Mouse (Mus musculus) c-Kit-positive CD71-negative TER-119-negative erythroid progenitor cells, embryonic 14.5 days (primary cell): Measurements from ENCODE around the gene Rela.
A peak's percentile ranks its signal among the peaks of the same experiment; 100 is the strongest.

Experiments used
- DNase-seq: peaks from one replicate; pipeline ENCODE4 v3.0.0-alpha.2; 2013; ENCODE audit warnings: low read depth

Gene Rela

DNA sequence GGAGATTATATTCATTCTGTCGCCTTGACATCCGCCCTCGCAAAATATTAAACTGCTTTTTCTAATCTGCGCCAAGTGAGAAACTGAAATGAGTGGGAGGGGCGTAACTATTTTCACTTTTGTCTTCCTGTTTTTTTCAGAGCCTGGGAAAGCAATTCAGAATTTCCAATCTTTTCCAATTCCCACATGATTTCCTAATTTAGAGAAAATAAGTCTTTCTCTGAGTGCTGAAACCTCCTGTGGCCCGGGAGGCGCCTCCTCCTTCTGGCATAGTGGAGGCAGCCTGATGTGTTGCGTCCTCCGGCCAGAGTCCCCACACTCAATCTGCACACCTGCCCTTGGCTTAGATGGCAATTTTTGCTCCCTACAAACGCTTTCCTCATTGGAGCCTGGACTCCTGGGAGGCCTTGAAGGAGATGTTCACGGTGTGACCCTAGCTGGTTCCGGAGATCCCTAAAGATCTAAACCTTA, 677 bp upstream of the Rela start:
- no peak for DNase-seq

DNA sequence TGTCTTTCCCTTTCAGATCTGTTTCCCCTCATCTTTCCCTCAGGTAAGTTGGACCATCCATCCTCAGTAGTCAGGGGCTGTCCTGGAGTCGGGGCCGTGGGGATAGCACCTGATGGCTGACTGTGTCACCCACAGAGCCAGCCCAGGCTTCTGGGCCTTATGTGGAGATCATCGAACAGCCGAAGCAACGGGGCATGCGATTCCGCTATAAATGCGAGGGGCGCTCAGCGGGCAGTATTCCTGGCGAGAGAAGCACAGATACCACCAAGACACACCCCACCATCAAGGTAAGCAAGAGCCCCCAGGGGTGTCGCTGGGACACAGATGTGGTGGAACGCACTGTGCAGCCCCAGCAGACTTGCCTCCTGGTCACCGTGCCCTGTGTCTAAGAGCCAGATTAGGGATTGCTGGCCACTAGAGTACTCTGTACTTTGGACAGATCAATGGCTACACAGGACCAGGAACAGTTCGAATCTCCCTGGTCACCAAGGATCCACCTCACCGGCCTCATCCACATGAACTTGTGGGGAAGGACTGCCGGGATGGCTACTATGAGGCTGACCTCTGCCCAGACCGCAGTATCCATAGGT, 1.2 kb downstream of the Rela start:
- DNase-seq = no peak

DNA sequence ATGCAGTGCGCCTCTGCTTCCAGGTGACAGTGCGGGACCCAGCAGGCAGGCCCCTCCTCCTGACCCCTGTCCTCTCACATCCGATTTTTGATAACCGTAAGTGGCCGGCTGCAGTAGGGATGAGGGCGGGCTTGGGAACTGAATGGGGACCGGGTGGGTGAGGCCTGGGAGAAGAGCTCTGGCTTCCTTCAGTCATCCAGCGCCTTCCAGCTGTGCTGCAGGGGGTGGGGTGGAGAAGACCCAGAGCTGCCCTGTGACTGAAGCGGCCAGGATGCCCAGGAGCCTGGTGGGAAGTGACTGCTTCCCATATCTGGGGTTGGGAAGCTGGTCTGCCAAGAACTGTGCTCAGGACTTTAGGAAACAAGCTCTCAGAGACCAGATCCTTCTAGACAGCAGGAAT, 3.1 kb downstream of the Rela start:
- DNase-seq = no peak

DNA sequence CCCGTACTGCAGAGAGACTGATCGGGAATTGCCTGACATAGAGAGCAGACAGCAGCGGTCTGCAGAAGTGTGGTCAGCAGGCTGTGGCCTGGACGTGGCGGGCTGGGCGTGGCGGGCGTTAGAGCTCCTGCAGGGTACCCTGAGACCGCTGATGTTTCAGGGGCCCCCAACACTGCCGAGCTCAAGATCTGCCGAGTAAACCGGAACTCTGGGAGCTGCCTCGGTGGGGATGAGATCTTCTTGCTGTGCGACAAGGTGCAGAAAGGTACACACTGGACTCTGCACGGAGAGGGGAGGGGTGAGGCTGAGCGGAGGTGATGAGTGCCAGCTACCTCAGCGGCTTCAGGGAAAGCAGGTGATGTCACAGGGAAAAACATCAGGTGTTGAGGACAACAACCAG, 3.7 kb downstream of the Rela start:
- no peak for DNase-seq

DNA sequence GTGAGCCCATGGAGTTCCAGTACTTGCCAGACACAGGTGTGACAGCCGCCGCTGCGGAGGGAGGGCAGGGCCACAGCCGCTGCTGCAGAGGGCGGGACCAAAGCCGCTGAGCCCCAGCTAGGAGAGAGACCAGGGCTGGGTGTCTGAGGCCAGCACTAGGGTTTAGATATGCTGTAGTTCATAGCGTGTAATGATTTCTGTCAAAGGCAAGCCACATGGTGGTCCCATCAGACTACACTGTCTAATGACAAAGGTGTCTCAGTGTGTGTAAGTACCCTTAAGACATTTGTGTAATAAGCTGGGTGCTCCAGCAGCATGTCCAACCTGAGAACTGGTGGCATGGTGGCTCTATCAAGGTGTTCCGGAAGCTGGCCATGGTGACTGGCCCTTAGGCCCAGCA, 4.4 kb downstream of the Rela start:
- no peak for DNase-seq

- DNase-seq = no peak
These were observed 8.0 kb downstream of the Rela start for GRCm38 (mm10) chr19:5645280-5645679.

DNA sequence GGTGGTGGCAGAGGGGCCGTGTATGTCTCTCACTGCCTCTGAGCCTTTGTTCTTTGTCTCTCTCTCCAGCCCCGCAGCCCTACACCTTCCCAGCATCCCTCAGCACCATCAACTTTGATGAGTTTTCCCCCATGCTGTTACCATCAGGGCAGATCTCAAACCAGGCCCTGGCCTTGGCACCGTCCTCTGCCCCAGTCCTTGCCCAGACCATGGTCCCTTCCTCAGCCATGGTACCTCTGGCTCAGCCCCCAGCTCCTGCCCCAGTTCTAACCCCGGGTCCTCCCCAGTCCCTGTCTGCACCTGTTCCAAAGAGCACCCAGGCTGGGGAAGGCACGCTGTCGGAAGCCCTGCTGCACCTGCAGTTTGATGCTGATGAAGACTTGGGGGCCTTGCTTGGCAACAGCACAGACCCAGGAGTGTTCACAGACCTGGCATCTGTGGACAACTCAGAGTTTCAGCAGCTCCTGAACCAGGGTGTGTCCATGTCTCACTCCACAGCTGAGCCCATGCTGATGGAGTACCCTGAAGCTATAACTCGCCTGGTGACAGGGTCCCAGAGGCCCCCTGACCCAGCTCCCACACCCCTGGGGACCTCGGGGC, 9.5 kb downstream of the Rela start:
- DNase-seq = no peak

DNA sequence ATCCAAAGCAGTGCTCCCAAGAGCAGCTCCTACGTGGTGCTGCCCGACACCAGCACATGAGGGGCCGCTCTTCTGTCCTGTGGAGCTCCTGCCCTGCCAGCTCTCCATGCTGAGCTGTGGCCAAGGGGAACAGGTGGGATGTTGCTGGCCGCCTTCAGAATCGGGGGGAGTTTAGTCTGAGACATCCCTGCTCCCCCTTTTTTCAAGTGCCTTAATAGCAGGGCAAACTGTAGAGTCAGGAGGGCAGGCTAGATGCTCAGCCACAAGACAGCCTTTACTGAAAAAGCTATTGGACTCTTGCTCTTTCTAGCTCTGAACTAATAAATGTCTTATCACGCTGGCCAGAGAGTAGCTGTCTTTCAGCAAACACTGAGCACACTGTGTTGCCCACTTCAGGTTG, 10.5 kb downstream of the Rela start:
- no peak for DNase-seq

DNA sequence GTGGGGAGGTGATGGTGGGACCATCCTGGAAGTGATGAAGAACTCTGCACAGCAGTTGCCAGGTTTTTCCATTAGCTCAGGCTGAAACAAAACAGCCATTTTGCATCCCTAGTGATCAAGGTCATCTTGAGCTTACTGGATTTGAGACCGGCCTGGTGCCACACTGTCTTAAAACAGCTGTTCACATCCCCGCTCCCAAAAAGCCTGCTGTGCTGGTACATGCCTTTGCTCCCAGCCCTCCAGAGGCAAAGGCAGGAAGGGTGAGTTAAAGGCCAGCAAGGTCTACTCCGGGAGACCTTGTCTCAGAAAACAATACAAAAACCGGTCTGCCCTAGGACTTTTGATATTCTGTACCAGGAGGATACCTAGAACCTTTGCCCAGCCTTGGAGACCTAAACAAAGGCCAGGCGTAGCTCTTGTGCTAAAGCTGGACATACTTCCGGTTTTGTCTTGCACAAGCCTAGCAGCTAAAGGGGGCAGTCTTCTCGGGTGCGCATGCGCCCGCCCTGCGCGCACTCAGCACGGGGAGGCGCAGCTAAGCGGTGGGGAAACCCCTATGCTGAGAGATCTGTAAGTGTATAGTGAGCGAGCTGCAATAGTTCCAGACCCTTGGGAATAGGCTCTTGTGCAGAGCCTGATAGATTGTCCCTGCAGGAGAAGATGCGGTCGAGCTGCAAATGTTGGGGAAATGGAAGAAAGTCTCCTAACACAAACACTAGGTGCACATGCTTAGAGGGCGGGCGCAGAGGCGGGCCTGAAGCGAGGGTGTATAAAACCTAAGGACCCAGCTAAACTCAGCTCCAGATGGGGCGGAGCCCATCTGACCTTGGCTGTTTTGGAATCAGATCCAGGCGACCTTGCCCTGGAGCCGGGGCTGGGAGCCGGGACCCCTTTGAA, 11.4 kb downstream of the Rela start:
- DNase-seq = peak; percentile 74

- DNase-seq = no peak
These were observed 12.0 kb downstream of the Rela start for GRCm38 (mm10) chr19:5649298-5649741.

- DNase-seq = no peak
These were observed 14.4 kb downstream of the Rela start for GRCm38 (mm10) chr19:5651502-5652274.

DNA sequence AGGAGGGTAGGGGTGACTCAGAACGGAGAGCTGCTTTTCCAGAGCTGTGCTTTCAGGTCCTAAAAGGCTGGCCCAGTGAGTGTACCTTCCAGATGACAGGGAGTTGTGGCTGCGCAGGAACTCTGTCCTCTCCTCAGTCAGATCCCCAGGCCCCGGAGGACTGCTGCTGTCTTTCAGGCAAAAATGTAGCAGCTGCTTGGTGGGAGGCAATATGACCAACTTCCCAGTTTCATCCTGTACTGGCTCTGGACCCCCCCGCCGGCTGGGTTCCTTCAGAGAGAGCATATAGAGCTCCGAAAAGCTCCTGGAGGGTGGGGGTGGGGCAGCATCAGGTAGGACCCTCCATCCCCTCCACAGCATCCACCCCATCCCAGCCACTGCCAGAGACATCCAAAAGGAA, 15.3 kb downstream of the Rela start:
- no peak for DNase-seq

DNA sequence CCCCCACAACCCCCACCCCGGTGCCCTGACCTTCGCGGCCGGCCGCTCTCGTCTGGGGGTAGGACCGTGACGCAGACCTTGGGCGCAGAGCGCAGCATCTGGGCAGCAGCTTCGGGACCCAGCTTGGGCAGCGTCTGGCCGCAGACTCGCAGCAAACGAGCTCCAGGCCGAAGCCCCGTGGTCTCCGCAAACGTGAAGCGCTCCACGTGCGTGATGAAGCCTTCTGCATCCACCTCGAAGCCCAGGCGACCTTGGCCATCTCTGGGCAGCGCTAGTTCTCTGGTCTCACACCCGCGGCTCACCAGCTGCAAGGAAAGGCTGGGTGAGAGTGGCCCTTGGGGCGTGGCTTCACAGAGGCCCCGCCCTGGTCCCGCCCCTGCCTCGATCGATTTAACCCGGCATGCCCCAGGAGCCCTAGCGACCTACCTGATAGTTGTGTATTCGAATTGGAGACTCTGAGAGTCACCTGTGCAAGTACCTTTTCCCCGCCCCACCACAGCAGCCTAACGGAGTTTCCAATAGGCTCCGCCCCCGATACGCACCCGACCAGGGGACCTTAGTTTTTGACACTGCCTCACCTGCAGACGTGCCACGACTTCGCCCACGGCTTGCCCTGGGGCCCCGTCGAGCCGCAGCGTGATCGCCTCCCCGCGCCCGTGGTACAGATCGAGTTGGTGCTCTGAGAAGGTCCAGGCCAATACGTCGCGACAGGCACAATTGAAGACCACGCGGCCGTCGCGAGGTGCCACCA, 16.9 kb downstream of the Rela start:
- no peak for DNase-seq

GRCm38 (mm10) chr19:5654720-5655298, 17.5 kb downstream of the Rela start:
- no peak for DNase-seq

GRCm38 (mm10) chr19:5660942-5661751, 23.9 kb downstream of the Rela start:
- peak; percentile 45 for DNase-seq

- DNase-seq = no peak
These were observed 25.0 kb downstream of the Rela start for GRCm38 (mm10) chr19:5662310-5662709.

- peak; percentile 90 for DNase-seq
These were observed 26.0 kb downstream of the Rela start, which contains the start of gene Sipa1 for GRCm38 (mm10) chr19:5662981-5663913. Sipa1 (minus strand) TSS chr19:5663707.

GRCm38 (mm10) chr19:5664669-5665257, 27.5 kb downstream of the Rela start:
- no peak for DNase-seq

GRCm38 (mm10) chr19:5665465-5665864, 28.2 kb downstream of the Rela start:
- no peak for DNase-seq
